Mouse (Mus musculus): ENCODE data around the gene Cdk4.

DNA sequence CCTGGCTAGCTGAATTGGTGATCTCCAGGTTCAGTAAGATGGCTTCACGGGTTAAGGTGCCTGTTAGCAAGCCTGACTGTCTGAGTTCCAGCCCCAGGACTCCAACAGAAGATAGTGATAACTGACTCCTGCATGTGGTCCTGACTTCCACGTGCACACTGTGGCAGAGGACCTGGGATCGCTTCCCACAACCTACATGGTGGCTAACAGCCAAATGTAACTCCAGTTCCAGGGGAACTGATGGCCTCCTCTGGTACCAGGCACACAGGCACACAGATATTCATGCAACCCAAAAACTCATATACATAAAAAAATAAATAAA, 44.9 kb downstream of the Cdk4 start:
- TF ChIP-seq CTCF (IDR thresholded peaks at IDR 0.05; ENCODE audit: low read depth, low read length) (no peak), POLR2A (IDR thresholded peaks at IDR 0.05; ENCODE audit: borderline replicate concordance, low read depth, low read length) (no peak)
